Mouse (Mus musculus) hindbrain, embryonic 13.5 days (tissue): ENCODE measurements around the gene Glt1d1. TPM values are rescaled to one million over a fixed set of nuclear protein-coding genes. Genes with fewer than 3 reads are reported as not detected.
"Not testable (repeated sequence)": the region's sequence is repeated elsewhere in the genome, so short reads cannot be mapped to it uniquely, and the experiment has no call there.

Experiments
- ATAC-seq: fragments of 200-750 bp; cut with Nextera tagmentation; 2 replicates; pipeline ENCODE4 v1.8.0; 2017; ENCODE audit warnings: moderate TSS enrichment; ENCODE audit not compliant: low FRiP score
- H3K27ac ChIP-seq: fragments of 300-500 bp; sonication (generic); 2 replicates; pipeline ENCODE4 v1.5.1; 2015; ENCODE audit warnings: inconsistent platforms, mild to moderate bottlenecking, moderate library complexity
- H3K27me3 ChIP-seq: fragments of 300-500 bp; sonication (generic); 2 replicates; pipeline ENCODE4 v1.6.1; 2015; ENCODE audit warnings: mild to moderate bottlenecking, inconsistent platforms
- H3K36me3 ChIP-seq: fragments of 300-500 bp; sonication (generic); 2 replicates; pipeline ENCODE4 v1.6.1; 2015; ENCODE audit warnings: mild to moderate bottlenecking, inconsistent platforms
- H3K4me1 ChIP-seq: fragments of 300-500 bp; sonication (generic); replicated peaks from 2 replicates; pipeline ENCODE4 v1.6.1; 2015; ENCODE audit warnings: inconsistent platforms
- H3K4me2 ChIP-seq: fragments of 300-500 bp; sonication (generic); 2 replicates; pipeline ENCODE4 v1.6.1; 2015; ENCODE audit warnings: inconsistent platforms, mild to moderate bottlenecking, moderate library complexity
- H3K4me3 ChIP-seq: fragments of 300-500 bp; sonication (generic); 2 replicates; pipeline ENCODE4 v1.5.1; 2015; ENCODE audit warnings: mild to moderate bottlenecking, inconsistent platforms
- H3K9ac ChIP-seq: fragments of 300-500 bp; sonication (generic); 2 replicates; pipeline ENCODE4 v1.6.1; 2015; ENCODE audit warnings: mild to moderate bottlenecking, inconsistent platforms
- H3K9me3 ChIP-seq: fragments of 300-500 bp; sonication (generic); 2 replicates; pipeline ENCODE4 v1.6.1; 2016; ENCODE audit warnings: inconsistent platforms
- WGBS: fragments of 180-500 bp; shearing (Covaris S2); methylation state at CpG from one replicate; pipeline ENCODE4 v1.1.7; 2015; 5-methylcytosine and 5-hydroxymethylcytosine counted together
- polyA plus RNA-seq: library from polyadenylated mRNA; unstranded; fragments of >200 nt; fragmentation: Nextera tagmentation; extraction: Ambion mirVana; gene quantifications from 2 replicates; pipeline ENCODE4 v1.2.1, GENCODE M21; 2015

The Glt1d1 gene
- polyA plus RNA-seq, 1 experiment from 2014 or later = 0.77 TPM

- Histone ChIP-seq H3K27me3 (no peaks in the 10 kb centered on the region), H3K36me3 (no peaks in the 10 kb centered on the region), H3K4me3 (no peak overlapping the region), H3K9ac (no peak overlapping the region), H3K27ac (no peak overlapping the region), H3K9me3 (peaks cover 10% of the 10 kb centered on the region; the same call in 1 of the 2 replicates), H3K4me2 (no peak overlapping the region), H3K4me1 (0 out of 2 replicates have a peak, but pooled peaks cover 3% of the 10 kb centered on the region)
- WGBS = 75% methylated on average over 9 of the region's 9 CpGs
- no peak for ATAC-seq
These were observed 76.1 kb downstream of the Glt1d1 start for GRCm38 (mm10) chr5:127708143-127708542.

- Histone ChIP-seq H3K4me1 (0 out of 2 replicates have a peak, but pooled peaks cover 7% of the 10 kb centered on the region), H3K4me2 (no peak overlapping the region), H3K27me3 (no peaks in the 10 kb centered on the region), H3K27ac (no peak overlapping the region), H3K4me3 (no peak overlapping the region), H3K36me3 (no peaks in the 10 kb centered on the region), H3K9ac (no peak overlapping the region), H3K9me3 (peaks cover 12% of the 10 kb centered on the region; the same call in 1 of the 2 replicates)
- WGBS = 83% methylated on average over 7 of the region's 7 CpGs
- no peak for ATAC-seq
These were observed 83.0 kb downstream of the Glt1d1 start for GRCm38 (mm10) chr5:127714783-127715704.

- Histone ChIP-seq H3K4me1 (peaks cover 13% of the 10 kb centered on the region; the same call in 1 of the 2 replicates), H3K4me2 (peak overlapping the region; percentile 21; the same call in 1 of the 2 replicates), H3K27me3 (no peaks in the 10 kb centered on the region), H3K9me3 (no peaks in the 10 kb centered on the region), H3K4me3 (no peak overlapping the region), H3K36me3 (no peaks in the 10 kb centered on the region), H3K9ac (no peak overlapping the region), H3K27ac (no peak overlapping the region)
- ATAC-seq = no peak
- 32% methylated on average over 15 of the region's 15 CpGs for WGBS
These were observed 88.7 kb downstream of the Glt1d1 start for GRCm38 (mm10) chr5:127720591-127721379.

DNA sequence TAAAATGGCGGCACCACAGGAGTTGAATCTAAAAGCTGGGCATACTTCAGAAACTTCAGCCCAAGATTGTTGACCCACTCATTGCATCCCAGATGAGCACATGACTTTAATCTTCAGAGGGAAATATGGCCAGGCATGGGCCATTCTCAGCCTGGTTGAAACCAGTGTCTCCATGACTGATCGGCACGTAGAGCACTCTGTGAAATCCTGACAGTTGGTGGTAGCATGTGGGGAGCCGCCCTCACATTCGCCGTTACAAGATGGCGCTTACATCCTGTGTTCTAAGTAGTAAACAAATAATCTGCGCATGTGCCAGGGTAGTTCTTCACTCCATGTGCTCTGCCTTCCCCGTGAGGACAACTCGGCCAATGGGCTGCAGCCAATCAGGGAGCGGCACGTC, 90.1 kb downstream of the Glt1d1 start:
- not testable (repeated sequence) for ATAC-seq, H3K4me2 ChIP-seq

DNA sequence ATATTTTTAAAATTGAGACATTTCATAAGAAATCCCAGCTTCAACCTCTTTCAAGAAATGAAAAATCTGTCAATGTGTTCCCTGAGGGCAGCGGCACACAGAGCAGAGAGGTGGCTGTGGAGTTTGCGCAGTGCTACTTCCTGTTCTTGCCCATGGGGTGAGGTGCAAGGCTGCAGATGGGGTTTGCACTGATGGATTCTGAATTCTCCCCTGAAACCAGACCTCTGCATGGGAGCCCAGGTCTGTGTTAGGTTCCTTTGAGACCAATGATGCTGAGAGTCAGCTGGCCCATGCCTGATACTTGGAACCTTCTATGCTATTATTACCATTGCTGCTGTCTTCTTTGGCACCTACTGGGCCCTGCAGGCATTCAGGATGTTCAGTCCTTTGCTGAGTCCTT, 98.3 kb downstream of the Glt1d1 start:
- Histone ChIP-seq H3K27me3 (no peaks in the 10 kb centered on the region), H3K4me1 (no peaks in the 10 kb centered on the region), H3K9ac (no peak overlapping the region), H3K9me3 (no peaks in the 10 kb centered on the region), H3K4me2 (no peak overlapping the region), H3K27ac (no peak overlapping the region), H3K36me3 (no peaks in the 10 kb centered on the region), H3K4me3 (no peak overlapping the region)
- ATAC-seq = no peak
- WGBS = 98% methylated on average over 2 of the region's 2 CpGs

More for the DNA sequence above, 90.1 kb downstream of the Glt1d1 start:
- H3K9ac ChIP-seq, H3K27ac ChIP-seq, H3K36me3 ChIP-seq, H3K4me3 ChIP-seq, H3K9me3 ChIP-seq, H3K27me3 ChIP-seq: not testable (repeated sequence)
- WGBS = 96% methylated on average over 12 of the region's 12 CpGs
- H3K4me1 ChIP-seq = peaks cover 13% of the 10 kb centered on the region; the same call in 1 of the 2 replicates

GRCm38 (mm10) chr5:127741331-127741730, 109.3 kb downstream of the Glt1d1 start:
- no peaks in the 10 kb centered on the region for H3K4me1 ChIP-seq
- no peaks in the 10 kb centered on the region for H3K27me3 ChIP-seq
- no peaks in the 10 kb centered on the region for H3K36me3 ChIP-seq
- H3K4me3 ChIP-seq = no peak overlapping the region
- H3K27ac ChIP-seq = no peak overlapping the region
- H3K9me3 ChIP-seq = no peaks in the 10 kb centered on the region
- no peak overlapping the region for H3K4me2 ChIP-seq
- 76% methylated on average over 16 of the region's 16 CpGs for WGBS
- ATAC-seq = no peak
- H3K9ac ChIP-seq = no peak overlapping the region

DNA sequence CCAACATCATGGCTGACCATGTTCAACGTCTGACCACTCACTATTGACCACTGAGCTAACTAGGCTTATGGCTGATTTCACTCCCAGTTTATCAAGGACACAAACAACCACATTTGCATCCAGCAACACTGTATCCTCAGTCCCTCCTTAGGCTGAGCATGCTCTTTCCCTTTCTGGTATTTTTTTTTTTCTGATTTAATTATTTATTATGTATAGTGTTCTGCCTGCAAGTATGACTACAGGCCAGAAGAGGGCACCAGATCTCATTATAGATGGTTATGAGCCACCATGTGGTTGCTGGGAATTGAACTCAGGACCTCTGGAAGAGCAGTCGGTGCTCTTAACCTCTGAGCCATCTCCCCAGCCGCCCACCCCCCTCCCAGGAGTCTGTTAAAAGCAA, 117.5 kb downstream of the Glt1d1 start:
- H3K9me3 ChIP-seq, H3K27ac ChIP-seq, H3K4me2 ChIP-seq, H3K9ac ChIP-seq, H3K4me3 ChIP-seq, ATAC-seq, H3K27me3 ChIP-seq, H3K36me3 ChIP-seq: not testable (repeated sequence)
- WGBS = 92% methylated on average over 3 of the region's 3 CpGs
- peaks cover 15% of the 10 kb centered on the region for H3K4me1 ChIP-seq

GRCm38 (mm10) chr5:127751262-127751975, 119.4 kb downstream of the Glt1d1 start:
- no peaks in the 10 kb centered on the region for H3K9me3 ChIP-seq
- no peak overlapping the region for H3K27ac ChIP-seq
- H3K36me3 ChIP-seq = no peaks in the 10 kb centered on the region
- no peak overlapping the region for H3K4me3 ChIP-seq
- ATAC-seq = 0 out of 2 replicates have a peak, but pooled peaks have one; percentile 49
- H3K4me2 ChIP-seq = no peak overlapping the region
- peaks cover 20% of the 10 kb centered on the region for H3K4me1 ChIP-seq
- 29% methylated on average over 20 of the region's 20 CpGs for WGBS
- no peak overlapping the region for H3K9ac ChIP-seq
- H3K27me3 ChIP-seq = no peaks in the 10 kb centered on the region

GRCm38 (mm10) chr5:127755594-127755993, 123.5 kb downstream of the Glt1d1 start:
- no peaks in the 10 kb centered on the region for H3K27me3 ChIP-seq
- no peak overlapping the region for H3K4me3 ChIP-seq
- H3K36me3 ChIP-seq = no peaks in the 10 kb centered on the region
- no peaks in the 10 kb centered on the region for H3K9me3 ChIP-seq
- no peak overlapping the region for H3K27ac ChIP-seq
- no peak overlapping the region for H3K4me2 ChIP-seq
- peaks cover 20% of the 10 kb centered on the region for H3K4me1 ChIP-seq
- H3K9ac ChIP-seq = no peak overlapping the region
- WGBS = 63% methylated on average over 4 of the region's 4 CpGs
- no peak for ATAC-seq

- Histone ChIP-seq H3K4me2 (no peak overlapping the region), H3K9me3 (no peaks in the 10 kb centered on the region), H3K9ac (no peak overlapping the region), H3K4me1 (peaks cover 17% of the 10 kb centered on the region), H3K36me3 (no peaks in the 10 kb centered on the region), H3K4me3 (no peak overlapping the region), H3K27me3 (no peaks in the 10 kb centered on the region), H3K27ac (no peak overlapping the region)
- ATAC-seq = no peak
- WGBS = 92% methylated on average over 3 of the region's 3 CpGs
These were observed 123.9 kb downstream of the Glt1d1 start for GRCm38 (mm10) chr5:127756011-127756410.

DNA sequence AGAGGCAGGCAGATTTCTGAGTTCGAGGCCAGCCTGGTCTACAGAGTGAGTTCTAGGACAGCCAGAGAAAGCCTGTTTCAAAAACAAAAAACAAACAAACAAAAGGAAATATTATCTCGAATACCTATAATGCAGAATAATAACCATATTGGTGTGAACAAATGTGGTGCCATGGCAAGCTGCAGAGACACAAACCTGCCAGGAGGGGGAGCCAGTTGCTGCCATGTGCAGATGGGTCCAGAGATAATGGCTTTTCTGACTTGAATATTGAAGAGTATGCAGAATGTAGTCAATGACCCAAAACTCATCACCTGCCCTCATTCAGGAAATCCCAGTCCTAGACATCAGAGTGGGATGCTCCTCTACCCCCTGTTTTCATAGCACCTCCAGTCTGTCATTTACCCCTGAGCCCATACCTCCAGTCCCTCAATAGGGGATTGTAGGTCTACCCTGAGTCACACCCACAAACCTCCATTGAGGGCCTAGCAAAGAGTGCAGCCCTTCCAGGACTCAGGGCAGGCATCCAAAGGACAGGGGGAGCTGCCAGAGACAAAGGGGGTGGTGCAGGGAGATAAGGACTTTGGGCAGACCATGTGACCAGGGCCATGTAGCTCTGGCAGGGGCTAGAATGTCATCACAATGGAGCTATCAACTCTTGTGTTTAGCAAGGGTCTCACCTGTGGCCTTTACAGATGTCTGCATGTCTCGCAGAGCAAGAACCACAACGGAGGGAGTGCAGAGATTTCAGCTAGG, 124.8 kb downstream of the Glt1d1 start:
- Histone ChIP-seq H3K4me3 (no peak overlapping the region), H3K36me3 (no peaks in the 10 kb centered on the region), H3K27me3 (no peaks in the 10 kb centered on the region), H3K9ac (no peak overlapping the region), H3K4me2 (no peak overlapping the region), H3K4me1 (peaks cover 8% of the 10 kb centered on the region), H3K9me3 (no peaks in the 10 kb centered on the region), H3K27ac (no peak overlapping the region)
- 86% methylated on average over 4 of the region's 4 CpGs for WGBS
- no peak for ATAC-seq
